Mouse (Mus musculus) layer of hippocampus, postnatal 14 days (tissue): ENCODE results near the gene Nudt1. TPM values are rescaled to one million over a fixed set of nuclear protein-coding genes. Genes with fewer than 3 reads are reported as not detected.

ENCODE experiments used
- DNase-seq, 2 experiments: peaks; one replicate each; pipeline ENCODE4 v3.0.0; 2021 to 2022; ENCODE audit warnings: low spot score in 2 of 2, mixed read lengths in 1 of 2
- total RNA-seq, 2 experiments: library from RNA; stranded (reverse); gene quantifications; 2 replicates each; pipeline ENCODE4 v1.2.3; 2021

The Nudt1 gene
- total RNA-seq, 2 experiments from 2014 or later = 5.1 to 5.2 TPM

- no peak for DNase-seq
These were observed 59.7 kb downstream of the Nudt1 start for GRCm38 (mm10) chr5:140381156-140381555.

GRCm38 (mm10) chr5:140382688-140383087 lies 61.2 kb downstream of the Nudt1 start:
- DNase-seq = no peak

GRCm38 (mm10) chr5:140383559-140383958 lies 62.1 kb downstream of the Nudt1 start:
- DNase-seq = no peak

- no peak for DNase-seq
These were observed 63.0 kb downstream of the Nudt1 start for GRCm38 (mm10) chr5:140384462-140384861.

- no peak for DNase-seq
These were observed 65.8 kb downstream of the Nudt1 start for GRCm38 (mm10) chr5:140387236-140387635.

Other genes with a start within 250 kb of the Nudt1 start
- 10 to 100 TPM; 18.2 to 18.8 TPM for gene Mad1l1, start 104 bp upstream of the Nudt1 start, total RNA-seq
- gene Mrm2, start 10.2 kb downstream of the Nudt1 start, total RNA-seq = 10 to 100 TPM in 1 of 2 experiments, 1 to 10 TPM in 1; 7.3 to 10.1 TPM
- 10 to 100 TPM; 13.1 to 13.3 TPM for gene Snx8, start 67.6 kb downstream of the Nudt1 start, total RNA-seq
- 100 to 1,000 TPM; 105 to 112 TPM for gene Eif3b, start 97.7 kb downstream of the Nudt1 start, total RNA-seq
- not detected for gene Gm4869, start 124.0 kb downstream of the Nudt1 start, total RNA-seq
- 10 to 100 TPM; 17.9 to 18.2 TPM for gene Chst12, start 183.9 kb downstream of the Nudt1 start, total RNA-seq
- not detected for gene Grifin, start 243.4 kb downstream of the Nudt1 start, total RNA-seq